Mouse (Mus musculus) urinary bladder, postnatal 10 days (tissue): ENCODE data around the gene Hnrnpd.
A peak's percentile ranks its signal among the peaks of the same experiment; 100 is the strongest.

Experiments used
- DNase-seq: peaks from one replicate; pipeline ENCODE4 v3.0.0; 2022; ENCODE audit warnings: low spot score

Gene Hnrnpd

DNA sequence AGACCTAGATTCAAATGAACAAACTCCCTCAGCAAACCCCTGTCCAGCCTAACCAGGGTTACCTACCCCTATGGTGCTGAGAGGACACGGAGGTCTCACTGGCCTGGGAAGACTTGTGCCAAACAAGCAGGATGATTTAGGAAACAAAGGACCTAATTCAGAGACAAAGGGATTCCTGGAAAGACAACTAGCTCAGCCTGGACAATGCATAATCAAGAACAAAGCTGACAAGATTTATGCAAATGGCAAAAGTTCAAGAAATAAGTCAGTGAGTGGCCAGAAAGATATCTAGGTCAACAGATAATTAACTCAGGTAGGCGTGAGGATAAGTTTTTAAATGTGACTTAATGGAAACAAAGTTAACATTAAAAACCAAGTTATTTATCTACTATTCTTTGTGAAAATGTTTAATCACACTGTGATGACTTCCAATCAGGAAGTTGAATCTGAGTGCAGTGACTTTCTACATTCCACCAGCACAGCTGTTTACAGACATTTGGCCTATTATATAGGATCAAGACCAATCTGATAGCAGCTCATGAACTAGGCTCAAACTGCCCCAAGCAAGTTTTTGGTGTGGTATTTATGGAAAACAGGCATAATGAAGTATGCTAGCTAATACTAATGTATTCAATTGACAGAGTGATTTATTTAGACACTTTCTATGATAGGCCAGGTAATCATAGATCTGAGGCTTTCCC is 19.4 kb downstream of the Hnrnpd start:
- no peak for DNase-seq

DNA sequence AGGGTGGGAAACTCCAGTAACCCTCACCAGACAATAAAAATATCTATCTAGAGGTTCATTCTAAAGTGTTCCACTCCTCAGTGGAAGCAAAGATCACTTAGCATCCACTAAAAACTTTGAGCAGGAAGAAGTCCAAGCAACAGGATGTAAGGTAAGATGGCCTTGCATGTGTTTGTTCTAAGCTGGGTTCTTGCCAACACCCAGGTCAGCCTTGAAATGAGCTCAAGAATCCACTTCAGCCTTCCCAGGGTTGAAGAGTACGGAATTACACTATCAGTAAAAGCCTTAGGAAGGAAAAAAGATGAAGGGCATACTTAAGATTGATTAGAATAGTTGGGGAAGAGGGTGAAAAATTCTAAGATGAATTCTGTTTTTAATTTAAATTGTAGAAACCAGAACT is 20.1 kb downstream of the Hnrnpd start:
- DNase-seq, result no peak

GRCm38 (mm10) chr5:99953883-99954282 is 24.9 kb downstream of the Hnrnpd start:
- no peak for DNase-seq

DNA sequence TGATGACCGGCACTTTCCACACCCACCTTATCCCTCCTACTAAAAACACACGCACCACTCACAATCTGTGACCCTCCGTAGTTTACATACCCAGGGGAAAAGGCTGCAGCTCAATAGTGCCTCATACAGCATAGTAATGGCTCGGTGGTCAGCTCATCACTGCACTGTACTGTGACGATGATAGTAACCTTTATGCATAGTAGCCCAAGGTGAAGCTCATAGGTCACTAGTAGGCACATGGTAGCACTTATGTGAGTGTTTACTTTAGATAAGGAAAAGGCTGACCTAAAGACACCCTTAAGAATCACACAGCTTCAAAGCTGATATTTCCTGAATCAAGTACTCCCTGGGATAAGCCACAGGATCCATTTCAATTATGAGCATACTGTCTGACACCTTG is 26.2 kb downstream of the Hnrnpd start:
- DNase-seq, result no peak

DNA sequence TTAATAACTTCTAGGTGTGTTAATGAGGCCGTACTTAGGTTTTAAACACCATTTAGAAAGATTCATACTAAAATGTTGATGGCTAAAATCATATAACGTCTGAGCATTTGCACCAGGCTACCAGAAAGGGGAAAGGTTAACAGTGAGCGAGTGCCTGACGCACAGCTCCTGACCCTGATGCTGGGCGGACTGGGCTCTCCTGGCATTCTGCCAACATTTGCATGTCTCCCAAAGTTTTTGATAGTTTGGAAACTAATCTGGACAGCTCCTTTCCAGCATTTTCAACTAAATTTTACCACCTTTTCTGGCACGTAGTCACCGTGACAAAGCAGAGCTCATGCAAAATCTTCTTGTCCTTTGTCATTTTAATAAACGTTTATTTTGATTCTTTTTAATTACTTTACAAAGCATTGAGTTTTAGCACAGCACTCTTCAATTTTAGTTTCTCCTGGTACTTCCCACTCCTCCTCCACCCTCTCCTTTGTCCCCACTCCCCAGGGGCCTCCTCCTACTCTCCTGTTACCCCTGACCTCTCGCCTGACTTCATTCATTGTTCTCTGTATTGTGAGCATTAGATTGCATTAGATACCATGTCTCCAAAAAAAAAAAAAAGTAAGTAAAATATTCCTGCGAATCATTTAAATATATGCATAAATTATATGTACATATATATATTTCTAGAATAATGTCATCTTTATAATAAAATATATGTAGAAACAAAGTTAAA is 36.8 kb downstream of the Hnrnpd start:
- DNase-seq, result no peak

GRCm38 (mm10) chr5:99941273-99941672 is 37.5 kb downstream of the Hnrnpd start:
- no peak for DNase-seq

DNA sequence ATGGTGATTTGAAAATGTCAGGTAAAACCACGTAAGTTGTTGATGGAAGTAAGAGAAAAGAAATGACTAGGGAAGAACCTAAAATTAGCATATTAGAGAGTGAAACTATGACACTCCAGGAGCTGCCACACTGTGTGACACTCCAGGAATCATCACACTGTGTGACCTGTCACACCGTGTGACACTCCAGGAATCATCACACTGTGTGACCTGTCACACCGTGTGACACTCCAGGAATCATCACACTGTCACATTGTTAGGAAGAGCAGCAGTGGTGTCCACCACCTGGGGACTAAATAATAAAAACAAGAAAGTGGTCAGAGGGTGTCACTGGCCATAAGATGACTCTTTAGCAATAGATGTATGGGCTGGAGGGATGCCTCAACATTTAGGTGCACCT is 39.3 kb downstream of the Hnrnpd start:
- DNase-seq, result no peak

DNA sequence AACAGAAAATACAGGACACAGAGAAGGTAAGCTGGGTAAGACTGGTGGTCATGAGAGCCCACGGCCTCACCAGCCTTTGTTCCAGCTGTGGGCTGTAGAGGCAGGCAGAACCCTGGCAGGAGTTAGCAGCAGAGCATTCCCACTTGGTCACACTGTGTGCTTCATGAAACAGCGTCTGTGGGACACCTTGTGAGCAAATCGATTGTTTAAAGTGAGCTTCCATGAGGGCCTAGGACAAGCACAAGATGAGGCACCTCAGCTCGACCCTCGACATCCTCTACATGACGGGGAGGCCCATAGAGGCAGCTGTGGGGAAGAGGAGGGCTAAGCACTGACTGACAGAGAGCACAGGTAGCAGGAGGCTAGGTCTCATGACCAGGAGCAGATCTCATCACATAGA is 46.8 kb downstream of the Hnrnpd start:
- DNase-seq, result no peak

GRCm38 (mm10) chr5:99927951-99928350 is 50.8 kb downstream of the Hnrnpd start:
- DNase-seq, result no peak

DNA sequence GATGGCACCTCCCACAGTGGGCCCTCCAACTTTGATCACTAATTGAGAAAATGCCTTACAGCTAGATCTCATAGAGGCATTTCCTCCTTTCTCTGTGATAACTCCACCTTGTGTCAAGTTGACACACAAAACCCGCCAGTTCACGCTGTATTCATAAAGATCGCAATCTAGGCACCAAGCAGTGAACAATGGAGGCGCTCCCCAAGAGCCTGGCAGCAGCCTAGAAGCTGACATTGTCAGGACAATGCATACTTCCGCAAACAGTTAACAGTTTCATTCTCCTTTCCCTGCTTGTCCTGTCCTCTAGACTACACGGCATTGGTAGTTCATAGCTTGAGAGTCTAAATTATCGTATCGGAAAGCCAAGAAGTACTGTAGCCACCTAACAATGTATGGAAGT is 56.7 kb downstream of the Hnrnpd start:
- no peak for DNase-seq

DNA sequence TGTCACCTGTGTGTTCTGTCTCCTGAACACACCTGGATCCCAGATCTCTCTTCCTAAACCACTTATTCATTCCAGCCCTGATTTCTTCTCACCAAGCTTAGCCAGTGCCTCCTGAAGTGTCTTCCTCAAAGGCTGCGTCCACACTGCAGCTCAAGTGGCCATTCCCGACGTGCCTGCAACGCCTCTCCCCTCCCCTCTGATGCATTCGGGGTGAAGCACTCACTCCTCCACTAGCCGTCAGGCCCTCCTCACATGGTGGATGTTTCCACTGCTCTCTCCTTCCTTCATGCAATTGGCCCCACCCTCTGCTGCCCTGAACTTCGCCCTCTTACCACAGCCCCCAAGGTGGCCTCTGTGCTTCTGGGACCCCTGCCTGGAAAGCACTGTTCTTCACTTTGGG is 63.2 kb downstream of the Hnrnpd start:
- DNase-seq, result no peak

DNA sequence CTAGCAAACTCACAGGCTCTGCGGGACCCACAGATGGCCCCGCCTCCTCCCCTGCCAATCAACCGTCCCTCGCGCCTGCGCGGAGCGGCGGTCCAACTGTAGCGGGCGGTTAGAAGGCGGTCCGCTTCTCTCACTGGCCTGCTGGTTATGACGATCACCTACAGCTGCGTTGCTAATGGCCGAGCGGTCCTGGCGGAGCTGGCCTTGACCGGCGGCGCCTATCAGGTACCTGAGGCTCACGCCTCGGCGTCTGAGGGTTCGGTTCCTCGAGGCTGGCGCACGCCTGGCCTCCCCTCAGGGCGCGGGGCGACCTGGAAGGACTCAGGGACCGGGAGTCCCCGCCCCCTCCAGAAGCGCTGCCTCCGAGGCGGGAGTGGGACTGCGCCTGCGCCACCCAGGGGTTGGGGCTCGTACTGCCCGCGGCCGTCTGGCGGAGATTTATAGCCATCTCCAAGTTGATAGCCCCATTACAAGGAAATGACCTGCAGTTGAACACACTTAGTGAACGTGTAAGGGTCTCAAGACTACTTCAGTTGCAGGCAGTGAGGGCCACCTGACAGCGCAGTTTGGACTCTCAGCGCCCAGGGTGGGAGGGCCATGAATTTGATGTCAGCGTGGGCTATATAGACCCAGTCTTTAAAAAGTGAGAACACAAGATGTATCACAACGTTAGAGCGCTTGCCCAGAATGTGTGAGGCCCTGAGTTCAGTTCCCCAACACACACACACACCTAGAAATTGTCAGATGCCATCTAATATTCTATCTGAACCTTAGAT is 72.4 kb downstream of the Hnrnpd start, which contains the start of gene Vamp9:
Vamp9 (plus strand) TSS at position 74 of the 776 bp plus-strand sequence.
- peak; percentile 92 for DNase-seq
